Mouse (Mus musculus): ENCODE measurements at regions not wholly inside any gene's neighbourhood (a gene's known extent, or its start where the extent isn't known, plus 50 kb on each side); places are given as distances from the start of the nearest gene placed in this dataset.

- no peak overlapping the region for H3K27ac ChIP-seq (ENCODE audit: low read length)
- ATAC-seq (ENCODE audit: insufficient read depth, low FRiP score), result no peak
- no peaks in the 10 kb centered on the region for H3K27me3 ChIP-seq (ENCODE audit: control insufficient read depth, insufficient read depth, low read length)
- no peaks in the 10 kb centered on the region for H3K4me1 ChIP-seq (ENCODE audit: control insufficient read depth, insufficient read depth, low read length)
- no peak overlapping the region for H3K4me3 ChIP-seq (replicated peaks; ENCODE audit: low read length)
- no peak overlapping the region for H3K9ac ChIP-seq (ENCODE audit: low read length)
- H3K4me2 ChIP-seq (ENCODE audit: low read depth, low read length), result no peak overlapping the region
- H3K36me3 ChIP-seq (ENCODE audit: control insufficient read depth, insufficient read depth, low read length), result no peaks in the 10 kb centered on the region
- H3K9me3 ChIP-seq (replicated peaks; ENCODE audit: control insufficient read depth, low read length), result no peaks in the 10 kb centered on the region; the same call in 1 of the 2 replicates
- 42% methylated on average over 7 of the region's 7 CpGs for WGBS
Observed at GRCm38 (mm10) chr3:154451169-154451568, 120.7 kb upstream of the Lhx8 start.

GRCm38 (mm10) chr3:154443351-154444075, 113.1 kb upstream of the Lhx8 start:
- WGBS, result 69% methylated on average over 10 of the region's 10 CpGs
- H3K27ac ChIP-seq (ENCODE audit: low read length), result no peak overlapping the region
- H3K4me1 ChIP-seq (ENCODE audit: control insufficient read depth, insufficient read depth, low read length), result no peaks in the 10 kb centered on the region
- ATAC-seq (ENCODE audit: insufficient read depth, low FRiP score), result no peak
- H3K27me3 ChIP-seq (ENCODE audit: control insufficient read depth, insufficient read depth, low read length), result no peaks in the 10 kb centered on the region
- no peaks in the 10 kb centered on the region for H3K36me3 ChIP-seq (ENCODE audit: control insufficient read depth, insufficient read depth, low read length)
- H3K9ac ChIP-seq (ENCODE audit: low read length), result no peak overlapping the region
- H3K4me3 ChIP-seq (replicated peaks; ENCODE audit: low read length), result no peak overlapping the region
- no peaks in the 10 kb centered on the region; the same call in 1 of the 2 replicates for H3K9me3 ChIP-seq (replicated peaks; ENCODE audit: control insufficient read depth, low read length)
- no peak overlapping the region for H3K4me2 ChIP-seq (ENCODE audit: low read depth, low read length)

- no peaks in the 10 kb centered on the region for H3K9me3 ChIP-seq (replicated peaks; ENCODE audit: control insufficient read depth, low read length)
- no peak overlapping the region for H3K27ac ChIP-seq (ENCODE audit: low read length)
- no peaks in the 10 kb centered on the region for H3K4me1 ChIP-seq (ENCODE audit: control insufficient read depth, insufficient read depth, low read length)
- H3K36me3 ChIP-seq (ENCODE audit: control insufficient read depth, insufficient read depth, low read length), result no peaks in the 10 kb centered on the region
- H3K27me3 ChIP-seq (ENCODE audit: control insufficient read depth, insufficient read depth, low read length), result no peaks in the 10 kb centered on the region
- no peak overlapping the region for H3K4me2 ChIP-seq (ENCODE audit: low read depth, low read length)
- no peak overlapping the region for H3K4me3 ChIP-seq (replicated peaks; ENCODE audit: low read length)
- ATAC-seq (ENCODE audit: insufficient read depth, low FRiP score), result no peak
- H3K9ac ChIP-seq (ENCODE audit: low read length), result no peak overlapping the region
Observed at GRCm38 (mm10) chr3:154441454-154441853, 111.0 kb upstream of the Lhx8 start.

GRCm38 (mm10) chr3:154440899-154441298, 110.4 kb upstream of the Lhx8 start:
- no peak for ATAC-seq (ENCODE audit: insufficient read depth, low FRiP score)
- H3K36me3 ChIP-seq (ENCODE audit: control insufficient read depth, insufficient read depth, low read length), result no peaks in the 10 kb centered on the region
- 76% methylated on average over 2 of the region's 2 CpGs for WGBS
- H3K9ac ChIP-seq (ENCODE audit: low read length), result no peak overlapping the region
- H3K27me3 ChIP-seq (ENCODE audit: control insufficient read depth, insufficient read depth, low read length), result no peaks in the 10 kb centered on the region
- no peak overlapping the region for H3K4me2 ChIP-seq (ENCODE audit: low read depth, low read length)
- H3K4me1 ChIP-seq (ENCODE audit: control insufficient read depth, insufficient read depth, low read length), result no peaks in the 10 kb centered on the region
- H3K9me3 ChIP-seq (replicated peaks; ENCODE audit: control insufficient read depth, low read length), result no peaks in the 10 kb centered on the region
- no peak overlapping the region for H3K4me3 ChIP-seq (replicated peaks; ENCODE audit: low read length)
- H3K27ac ChIP-seq (ENCODE audit: low read length), result no peak overlapping the region

GRCm38 (mm10) chr3:154430856-154431255, 100.4 kb upstream of the Lhx8 start:
- no peak overlapping the region for H3K9ac ChIP-seq (ENCODE audit: low read length)
- H3K9me3 ChIP-seq (replicated peaks; ENCODE audit: control insufficient read depth, low read length), result no peaks in the 10 kb centered on the region
- H3K27ac ChIP-seq (ENCODE audit: low read length), result no peak overlapping the region
- 87% methylated on average over 7 of the region's 7 CpGs for WGBS
- H3K4me2 ChIP-seq (ENCODE audit: low read depth, low read length), result no peak overlapping the region
- H3K36me3 ChIP-seq (ENCODE audit: control insufficient read depth, insufficient read depth, low read length), result no peaks in the 10 kb centered on the region
- no peak for ATAC-seq (ENCODE audit: insufficient read depth, low FRiP score)
- H3K4me1 ChIP-seq (ENCODE audit: control insufficient read depth, insufficient read depth, low read length), result no peaks in the 10 kb centered on the region
- no peak overlapping the region for H3K4me3 ChIP-seq (replicated peaks; ENCODE audit: low read length)
- no peaks in the 10 kb centered on the region for H3K27me3 ChIP-seq (ENCODE audit: control insufficient read depth, insufficient read depth, low read length)

GRCm38 (mm10) chr3:154429666-154430065, 99.2 kb upstream of the Lhx8 start:
- 89% methylated on average over 6 of the region's 6 CpGs for WGBS
- Histone ChIP-seq H3K4me1 (ENCODE audit: control insufficient read depth, insufficient read depth, low read length) (no peaks in the 10 kb centered on the region), H3K27ac (ENCODE audit: low read length) (no peak overlapping the region), H3K4me2 (ENCODE audit: low read depth, low read length) (no peak overlapping the region), H3K27me3 (ENCODE audit: control insufficient read depth, insufficient read depth, low read length) (no peaks in the 10 kb centered on the region), H3K9ac (ENCODE audit: low read length) (no peak overlapping the region), H3K36me3 (ENCODE audit: control insufficient read depth, insufficient read depth, low read length) (no peaks in the 10 kb centered on the region), H3K4me3 (replicated peaks; ENCODE audit: low read length) (no peak overlapping the region), H3K9me3 (replicated peaks; ENCODE audit: control insufficient read depth, low read length) (no peaks in the 10 kb centered on the region)
- ATAC-seq (ENCODE audit: insufficient read depth, low FRiP score), result no peak

DNA sequence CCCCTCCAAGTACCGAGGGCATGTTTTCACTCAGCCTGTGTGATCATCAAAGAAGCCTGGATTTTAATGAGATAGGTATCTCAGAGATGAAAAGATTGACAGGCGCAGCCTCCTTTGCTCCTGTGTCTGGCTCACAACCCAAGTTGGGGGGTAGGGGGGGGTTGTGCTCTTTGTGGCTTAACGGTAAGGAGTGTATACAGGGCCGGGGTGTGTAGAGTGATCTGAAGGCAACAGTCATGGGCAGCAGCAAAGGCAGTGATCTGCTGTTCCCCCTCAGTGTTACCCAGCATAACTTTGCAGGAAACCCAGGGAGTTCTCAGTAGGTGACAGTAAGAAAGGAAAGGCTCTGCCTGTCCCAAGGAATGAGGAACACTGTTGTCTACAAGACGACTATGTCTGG, 94.1 kb upstream of the Lhx8 start:
- H3K36me3 ChIP-seq (ENCODE audit: control insufficient read depth, insufficient read depth, low read length), result no peaks in the 10 kb centered on the region
- no peak overlapping the region for H3K9ac ChIP-seq (ENCODE audit: low read length)
- no peak overlapping the region for H3K27ac ChIP-seq (ENCODE audit: low read length)
- no peak overlapping the region for H3K4me3 ChIP-seq (replicated peaks; ENCODE audit: low read length)
- no peaks in the 10 kb centered on the region for H3K4me1 ChIP-seq (ENCODE audit: control insufficient read depth, insufficient read depth, low read length)
- no peak overlapping the region for H3K4me2 ChIP-seq (ENCODE audit: low read depth, low read length)
- no peak for ATAC-seq (ENCODE audit: insufficient read depth, low FRiP score)
- 74% methylated on average over 5 of the region's 5 CpGs for WGBS
- no peaks in the 10 kb centered on the region for H3K27me3 ChIP-seq (ENCODE audit: control insufficient read depth, insufficient read depth, low read length)
- H3K9me3 ChIP-seq (replicated peaks; ENCODE audit: control insufficient read depth, low read length), result no peaks in the 10 kb centered on the region

DNA sequence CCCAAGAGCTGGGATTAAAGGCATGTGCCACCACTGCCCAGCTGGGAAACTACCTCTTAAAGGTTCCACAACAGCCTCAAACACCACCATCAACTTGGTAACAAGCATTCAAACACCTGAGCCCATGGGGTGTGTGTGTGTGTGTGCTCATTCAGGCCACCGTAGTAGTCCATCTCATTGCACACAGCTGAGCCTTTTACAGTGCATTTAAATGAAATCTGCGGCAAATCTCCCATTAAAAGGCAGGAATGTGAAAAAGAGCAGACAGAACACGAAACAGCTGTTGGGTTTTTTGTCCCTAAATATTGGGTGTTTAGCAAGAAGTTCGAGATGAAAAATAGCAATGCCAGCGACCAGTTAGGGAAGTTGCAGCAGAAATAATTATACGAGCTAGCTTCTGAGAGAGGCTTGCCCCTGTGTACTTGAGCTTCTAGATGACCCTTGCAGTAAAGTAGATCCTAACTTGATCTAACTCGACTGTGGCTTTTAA, 91.0 kb upstream of the Lhx8 start:
- no peak overlapping the region for H3K27ac ChIP-seq (ENCODE audit: low read length)
- no peak overlapping the region for H3K4me2 ChIP-seq (ENCODE audit: low read depth, low read length)
- no peaks in the 10 kb centered on the region for H3K4me1 ChIP-seq (ENCODE audit: control insufficient read depth, insufficient read depth, low read length)
- 47% methylated on average over 7 of the region's 7 CpGs for WGBS
- no peak overlapping the region for H3K4me3 ChIP-seq (replicated peaks; ENCODE audit: low read length)
- no peaks in the 10 kb centered on the region for H3K36me3 ChIP-seq (ENCODE audit: control insufficient read depth, insufficient read depth, low read length)
- no peaks in the 10 kb centered on the region for H3K9me3 ChIP-seq (replicated peaks; ENCODE audit: control insufficient read depth, low read length)
- no peaks in the 10 kb centered on the region for H3K27me3 ChIP-seq (ENCODE audit: control insufficient read depth, insufficient read depth, low read length)
- no peak for ATAC-seq (ENCODE audit: insufficient read depth, low FRiP score)
- H3K9ac ChIP-seq (ENCODE audit: low read length), result no peak overlapping the region

GRCm38 (mm10) chr3:154418177-154418832, 87.8 kb upstream of the Lhx8 start:
- ATAC-seq (ENCODE audit: insufficient read depth, low FRiP score), result no peak
- Histone ChIP-seq H3K4me3 (replicated peaks; ENCODE audit: low read length) (no peak overlapping the region), H3K9me3 (replicated peaks; ENCODE audit: control insufficient read depth, low read length) (no peaks in the 10 kb centered on the region), H3K27me3 (ENCODE audit: control insufficient read depth, insufficient read depth, low read length) (no peaks in the 10 kb centered on the region), H3K36me3 (ENCODE audit: control insufficient read depth, insufficient read depth, low read length) (no peaks in the 10 kb centered on the region), H3K9ac (ENCODE audit: low read length) (no peak overlapping the region), H3K4me1 (ENCODE audit: control insufficient read depth, insufficient read depth, low read length) (no peaks in the 10 kb centered on the region), H3K4me2 (ENCODE audit: low read depth, low read length) (no peak overlapping the region), H3K27ac (ENCODE audit: low read length) (no peak overlapping the region)
- WGBS, result 59% methylated on average over 4 of the region's 4 CpGs
